Mouse (Mus musculus) ovary, adult 10 weeks (tissue): Measurements from ENCODE around the gene Tle2. TPM values are rescaled to one million over a fixed set of nuclear protein-coding genes. Genes with fewer than 3 reads are reported as not detected.

Experiments used
- polyA plus RNA-seq: library from polyadenylated mRNA; stranded (reverse); fragments of 350-450 nt; fragmentation: Illumina TruSeq; extraction: RNeasy Lipid Tissue Mini Kit (QIAGEN cat#74804); gene quantifications from one replicate; pipeline ENCODE4 v1.2.3, GENCODE M21; 2014

The Tle2 gene
- polyA plus RNA-seq, result 3.3 TPM

GRCm38 (mm10) chr10:81574081-81575056 is at the start of gene Tle2:
Tle2 (plus strand) TSS chr10:81574561.

DNA sequence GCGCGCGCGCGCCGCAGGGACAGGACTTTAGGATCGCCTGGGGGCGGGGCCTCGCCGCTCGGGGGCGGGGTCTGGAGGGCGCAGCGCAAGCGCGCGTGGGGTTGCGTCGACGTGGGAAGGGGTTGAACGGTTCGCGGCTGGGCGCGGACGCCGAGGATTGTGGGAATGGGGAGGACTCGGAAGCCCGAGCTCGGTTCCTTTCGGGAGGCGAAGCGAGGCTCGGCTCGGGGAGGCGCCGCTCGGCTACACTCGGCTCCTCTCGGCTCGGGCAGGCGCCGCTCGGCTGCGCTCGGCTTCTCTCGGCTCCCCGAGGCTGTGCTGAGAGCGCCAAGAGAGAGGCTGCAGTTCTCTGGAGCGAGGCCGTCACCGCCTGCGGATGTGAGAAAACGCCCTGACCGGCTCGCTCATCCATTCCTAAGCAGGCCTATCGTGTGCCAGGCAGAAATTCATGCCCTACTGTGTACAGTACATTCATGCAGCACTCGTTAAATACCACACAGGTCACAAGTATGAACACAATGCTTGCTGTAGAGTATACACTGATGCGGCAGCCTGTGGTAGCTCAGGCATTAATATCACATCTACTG is 29.1 kb upstream of the Tle2 start, which contains the start of gene Gna11:
TSS of gene Gna11 (minus strand) at position 30 of the 587 bp plus-strand sequence.

DNA sequence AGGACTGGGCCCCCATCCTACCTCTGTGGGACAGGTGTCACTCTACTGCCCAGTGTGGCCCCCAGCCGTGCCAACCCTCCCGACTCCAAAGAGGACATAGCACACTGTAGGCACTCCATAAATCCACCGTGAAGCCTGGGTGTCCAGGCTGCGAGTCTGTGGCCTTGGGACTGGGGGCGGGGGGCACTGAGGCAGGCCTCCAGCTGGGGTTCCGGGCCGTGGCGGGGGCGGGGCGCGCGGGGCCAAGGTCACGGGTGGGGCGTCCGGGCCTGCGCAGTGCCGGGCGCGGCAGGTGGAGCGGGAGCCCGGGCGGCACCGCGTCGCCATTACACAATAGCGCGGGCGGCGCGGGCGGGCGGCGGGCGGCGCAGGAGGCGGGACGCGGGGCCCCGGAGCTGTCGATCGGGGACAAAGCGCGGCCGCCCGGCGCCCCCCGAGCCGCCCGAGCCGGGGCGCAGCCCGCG is 15.2 kb upstream of the Tle2 start, which contains the start of gene Aes:
TSS of gene Aes (plus strand) at position 326 of the 464 bp plus-strand sequence.

DNA sequence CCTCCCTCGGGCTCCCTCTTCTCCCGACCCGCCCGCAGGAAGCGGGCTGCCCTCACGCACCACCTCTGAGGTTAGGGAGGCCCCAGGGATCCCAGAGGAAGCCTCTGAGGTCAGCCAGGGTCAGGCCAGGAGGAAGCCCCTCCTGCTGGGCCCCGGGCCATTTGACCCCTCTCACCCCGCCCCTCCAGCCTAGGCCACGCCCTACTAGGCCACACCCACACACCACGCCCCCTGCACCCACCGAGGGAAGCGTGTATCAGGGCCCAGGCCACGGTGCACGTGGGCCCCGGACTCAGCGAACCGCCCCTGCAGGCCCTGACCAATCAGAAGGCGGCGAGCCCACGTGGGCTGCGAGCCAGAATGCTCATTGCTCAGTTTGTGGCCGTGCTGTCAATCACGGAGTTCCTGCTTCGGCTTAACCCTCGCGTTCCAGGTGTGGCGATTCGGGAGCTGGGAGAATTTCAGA is 26.4 kb downstream of the Tle2 start, which contains the start of gene Tle6:
TSS of gene Tle6 (minus strand) at position 336 of the 466 bp plus-strand sequence.

GRCm38 (mm10) chr10:81605974-81606751 is 31.8 kb downstream of the Tle2 start, which contains the start of gene BC025920:
BC025920 (plus strand) TSS chr10:81606270.

DNA sequence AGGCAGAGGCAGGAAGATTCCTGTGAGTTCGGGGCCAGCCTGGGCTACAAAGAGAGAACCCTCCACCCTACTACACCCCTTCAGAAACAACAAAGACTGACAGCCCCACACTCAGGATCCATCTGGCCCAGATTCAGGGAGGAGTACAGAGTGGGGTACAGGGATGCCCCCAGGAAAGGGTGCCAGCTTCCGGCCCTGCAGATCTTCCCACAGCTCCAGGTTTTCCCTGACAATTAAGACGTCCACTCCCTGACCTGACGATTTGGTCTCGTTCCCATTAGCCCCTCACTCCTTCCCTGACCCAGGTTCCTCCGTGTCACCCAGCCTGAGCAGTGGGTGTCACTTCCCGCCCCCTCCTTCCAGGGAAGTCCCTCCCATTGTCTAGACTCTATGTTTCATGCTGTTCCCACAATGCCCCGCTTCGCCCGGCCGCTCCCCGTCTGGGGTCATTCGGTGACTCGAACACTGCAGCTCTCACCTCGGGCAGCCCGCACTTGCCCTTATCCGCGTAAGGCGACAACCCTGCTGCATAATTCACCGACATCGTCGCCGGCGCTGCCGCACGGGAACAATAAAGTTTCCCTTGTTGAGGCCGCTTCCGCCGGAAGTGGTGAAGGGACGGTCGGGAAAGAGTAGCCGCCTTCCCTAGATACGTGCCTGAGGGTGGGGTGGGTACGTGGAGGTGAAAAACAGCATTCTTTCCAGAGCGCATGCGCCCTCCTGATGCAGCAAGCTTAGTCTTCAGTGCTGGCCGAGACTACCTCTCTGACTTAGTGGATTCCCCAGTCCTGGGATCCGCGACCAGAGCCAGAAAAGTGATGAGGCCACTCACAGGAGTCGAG is 52.9 kb downstream of the Tle2 start, which contains the start of gene Sirt6:
TSS of gene Sirt6 (minus strand) at position 804 of the 842 bp plus-strand sequence.

DNA sequence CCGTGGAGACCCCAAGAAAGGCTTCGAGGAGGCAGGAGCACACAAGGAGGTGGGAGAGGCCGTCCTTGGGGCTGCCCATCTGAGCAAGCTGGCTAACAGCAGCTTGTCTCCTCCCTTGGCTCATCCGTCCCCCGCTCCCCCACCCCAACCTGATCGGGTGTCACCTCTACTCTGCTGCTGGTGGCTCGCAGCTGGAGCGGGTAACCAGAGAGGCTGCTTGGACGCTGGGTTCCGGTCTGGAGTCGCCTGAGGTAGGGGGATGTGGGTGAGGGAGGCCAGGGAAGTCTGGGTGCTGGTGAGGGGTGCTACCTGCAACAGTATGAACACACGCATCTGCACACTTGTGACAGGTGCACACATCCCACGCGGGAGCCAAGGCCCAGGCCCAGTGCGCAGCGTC is 54.0 kb downstream of the Tle2 start, which contains the start of gene Ankrd24:
TSS of gene Ankrd24 (plus strand) at position 151 of the 400 bp plus-strand sequence.

Other genes with a start within 250 kb of the Tle2 start
- gene Tbxa2r, start 245.8 kb upstream of the Tle2 start, polyA plus RNA-seq, result not detected
- not detected for gene Gipc3, start 231.3 kb upstream of the Tle2 start, polyA plus RNA-seq
- 4.2 TPM for gene Hmg20b, start 224.1 kb upstream of the Tle2 start, polyA plus RNA-seq
- not detected for gene Mfsd12, start 217.1 kb upstream of the Tle2 start, polyA plus RNA-seq
- gene 4930404N11Rik, start 208.7 kb upstream of the Tle2 start, polyA plus RNA-seq, result not detected
- 0.26 TPM for gene Fzr1, start 196.0 kb upstream of the Tle2 start, polyA plus RNA-seq
- gene Dohh, start 190.1 kb upstream of the Tle2 start, polyA plus RNA-seq, result not detected
- not detected for gene Gm48551, start 190.1 kb upstream of the Tle2 start, polyA plus RNA-seq
- 0.88 TPM for gene Gm48552, start 185.6 kb upstream of the Tle2 start, polyA plus RNA-seq
- gene Smim24, start 181.5 kb upstream of the Tle2 start, polyA plus RNA-seq, result not detected
- gene Nfic, start 118.9 kb upstream of the Tle2 start, polyA plus RNA-seq, result 14.2 TPM
- not detected for gene Celf5, start 91.9 kb upstream of the Tle2 start, polyA plus RNA-seq
- not detected for gene Ncln, start 78.2 kb upstream of the Tle2 start, polyA plus RNA-seq
- not detected for gene S1pr4, start 74.4 kb upstream of the Tle2 start, polyA plus RNA-seq
- gene Gna15, start 50.3 kb upstream of the Tle2 start, polyA plus RNA-seq, result not detected
- 1.7 TPM for gene Gna11, start 29.4 kb upstream of the Tle2 start, polyA plus RNA-seq
- 10.1 TPM for gene Aes, start 15.1 kb upstream of the Tle2 start, polyA plus RNA-seq
- 9.7 TPM for gene Tle6, start 26.5 kb downstream of the Tle2 start, polyA plus RNA-seq
- gene BC025920, start 31.7 kb downstream of the Tle2 start, polyA plus RNA-seq, result 0.77 TPM
- gene Sirt6, start 53.2 kb downstream of the Tle2 start, polyA plus RNA-seq, result not detected
- gene Ankrd24, start 54.0 kb downstream of the Tle2 start, polyA plus RNA-seq, result 2.0 TPM
- 24.8 TPM for gene Gm10778, start 74.5 kb downstream of the Tle2 start, polyA plus RNA-seq
- gene Zfp433, start 130.3 kb downstream of the Tle2 start, polyA plus RNA-seq, result 52.7 TPM
- gene Gm3055, start 196.6 kb downstream of the Tle2 start, polyA plus RNA-seq, result 50.3 TPM
- 8.1 TPM for gene Gm4767, start 237.6 kb downstream of the Tle2 start, polyA plus RNA-seq